Mouse (Mus musculus) embryonic fibroblast, embryonic 13.5 days (primary cell): ENCODE data around the gene Nova2.

Source experiments
- CTCF ChIP-seq: IDR thresholded peaks from 2 replicates; pipeline ENCODE4 v1.5.1; 2011; ENCODE audit warnings: mild to moderate bottlenecking, control low read depth, low read length, moderate library complexity, borderline replicate concordance; ENCODE audit not compliant: insufficient read depth
- POLR2A ChIP-seq: IDR thresholded peaks from 2 replicates; pipeline ENCODE4 v1.6.1; 2011; ENCODE audit warnings: low read depth, mild to moderate bottlenecking, control low read depth, low read length, moderate library complexity

GRCm38 (mm10) chr7:18967603-18968002, 41.9 kb downstream of the Nova2 start:
- TF ChIP-seq CTCF: no peak
- no peak for TF ChIP-seq POLR2A
